Mouse (Mus musculus): ENCODE results near the gene Pcx. TPM values are rescaled to one million over a fixed set of nuclear protein-coding genes. Genes with fewer than 3 reads are reported as not detected.
A peak's percentile ranks its signal among the peaks of the same experiment; 100 is the strongest.

The Pcx gene
- total RNA-seq (2021), result 10 to 100 TPM; 22.7 to 34.8 TPM
- long read RNA-seq, experiment 1, full-length matches to known transcripts, result 32 of 52 reads
- long read RNA-seq, experiment 1, partial matches to known transcripts, result 11 of 52 reads
- long read RNA-seq, experiment 1, other reads (novel, unspliced or antisense), result 9 of 52 reads
- long read RNA-seq, experiment 2, full-length matches to known transcripts, result 58 of 87 reads
- long read RNA-seq, experiment 2, partial matches to known transcripts, result 15 of 87 reads
- long read RNA-seq, experiment 2, other reads (novel, unspliced or antisense), result 14 of 87 reads

- DNase-seq (ENCODE audit: low spot score in 2 of 2), result peak; percentile 94 to 97
These were observed at the start of gene Pcx for GRCm38 (mm10) chr19:4509986-4510963. Gene Pcx (plus strand): TSS chr19:4510472.

- no peak for DNase-seq (ENCODE audit: low spot score in 2 of 2)
These were observed 48.3 kb upstream of the Pcx start for GRCm38 (mm10) chr19:4461981-4462380.

DNA sequence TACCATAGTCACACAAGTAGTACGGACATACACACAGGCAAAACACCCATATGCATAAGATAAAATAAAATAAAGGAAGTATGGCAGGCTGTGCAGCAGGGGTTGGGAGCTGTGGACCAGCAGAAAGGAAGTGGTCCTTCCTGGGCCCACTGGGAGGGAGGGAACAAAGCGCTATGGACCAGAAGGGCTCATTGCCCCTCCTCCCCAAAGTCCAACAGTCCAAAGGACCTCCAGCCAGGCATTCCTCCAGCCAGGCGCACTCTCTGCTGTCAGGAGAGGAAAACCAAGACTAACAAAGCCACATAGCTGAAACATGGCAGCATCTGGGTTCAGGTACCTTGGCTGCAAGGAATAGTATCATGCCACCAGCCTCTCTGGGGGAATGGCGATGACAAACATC lies 45.6 kb upstream of the Pcx start:
- no peak for DNase-seq (ENCODE audit: low spot score in 2 of 2)

GRCm38 (mm10) chr19:4468363-4468762 lies 41.9 kb upstream of the Pcx start:
- DNase-seq (ENCODE audit: low spot score in 2 of 2), result no peak

DNA sequence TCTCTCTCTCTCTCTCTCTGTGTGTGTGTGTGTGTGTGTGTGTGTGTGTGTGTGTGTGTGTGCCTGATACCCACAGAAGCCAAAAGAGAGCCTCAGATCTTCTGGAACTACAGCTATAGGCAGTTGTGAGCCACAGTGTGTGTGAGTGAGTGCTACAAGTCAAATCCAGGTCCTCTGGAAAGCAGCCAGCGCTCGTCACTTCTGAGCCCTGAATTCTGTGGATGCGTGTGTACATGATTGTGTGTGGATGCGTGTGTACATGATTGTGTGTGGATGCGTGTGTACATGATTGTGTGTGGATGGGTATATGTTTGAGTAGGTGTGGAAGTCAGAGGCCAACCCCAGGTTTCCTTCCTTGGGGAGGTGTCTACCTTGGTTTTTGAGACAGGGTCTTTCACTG lies 36.7 kb upstream of the Pcx start:
- DNase-seq (ENCODE audit: low spot score in 2 of 2), result no peak

DNA sequence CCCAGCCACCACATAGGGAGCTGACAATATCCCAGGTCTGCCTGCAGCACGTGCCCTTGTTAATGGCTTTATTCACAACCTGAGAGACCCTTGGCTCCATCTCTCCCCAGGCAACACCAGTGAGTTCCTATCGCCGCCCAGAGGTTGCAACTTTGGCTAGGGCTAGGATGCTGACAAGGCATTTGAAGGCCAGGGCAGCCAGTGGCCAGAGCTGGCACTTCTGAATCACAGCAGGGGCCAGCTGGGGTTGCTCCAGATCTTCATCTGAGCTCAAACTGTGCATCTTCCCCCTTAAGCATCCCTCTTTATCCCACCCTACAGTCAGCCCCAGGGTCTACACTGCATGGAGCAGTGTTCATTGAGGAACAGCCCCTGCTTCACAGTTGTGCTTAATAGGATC lies 35.5 kb upstream of the Pcx start:
- no peak for DNase-seq (ENCODE audit: low spot score in 2 of 2)

DNA sequence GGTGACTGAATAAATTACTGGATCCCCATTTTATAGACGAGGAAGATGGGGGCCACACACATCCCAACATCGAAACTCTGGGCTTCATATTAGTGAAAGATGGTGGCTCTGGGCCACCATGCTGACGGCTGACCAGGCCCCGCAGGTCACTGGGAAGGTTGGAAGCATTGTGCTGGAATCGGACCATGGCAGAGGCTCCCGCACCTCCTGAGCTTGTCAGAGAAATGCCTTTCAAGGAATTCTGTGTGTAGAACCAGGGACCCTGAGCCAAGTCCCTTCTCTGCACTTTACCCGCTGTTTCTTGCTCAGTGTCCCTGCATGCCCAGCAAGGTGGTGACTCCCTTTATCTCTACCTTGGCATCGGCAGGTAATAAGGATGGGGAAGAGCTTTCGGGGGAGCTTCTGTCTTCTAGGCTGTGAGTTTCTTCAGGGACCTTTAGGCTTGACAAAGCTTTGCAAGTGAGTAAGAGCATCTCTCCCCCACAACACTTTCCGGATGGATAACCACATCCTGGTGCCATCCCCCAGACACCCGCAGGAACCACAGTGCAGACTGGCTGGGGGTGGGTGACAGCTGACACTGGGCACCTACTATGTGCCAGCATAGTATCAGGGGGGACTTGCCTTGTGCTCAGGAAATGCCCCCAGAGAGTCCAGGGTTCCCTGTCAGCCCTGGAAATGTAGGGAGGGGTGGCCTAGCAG lies 34.9 kb upstream of the Pcx start:
- DNase-seq (ENCODE audit: low spot score in 2 of 2), result no peak

GRCm38 (mm10) chr19:4476601-4477257 lies 33.5 kb upstream of the Pcx start:
- DNase-seq (ENCODE audit: low spot score in 2 of 2), result peak in 1 of 2 experiments; percentile 23

DNA sequence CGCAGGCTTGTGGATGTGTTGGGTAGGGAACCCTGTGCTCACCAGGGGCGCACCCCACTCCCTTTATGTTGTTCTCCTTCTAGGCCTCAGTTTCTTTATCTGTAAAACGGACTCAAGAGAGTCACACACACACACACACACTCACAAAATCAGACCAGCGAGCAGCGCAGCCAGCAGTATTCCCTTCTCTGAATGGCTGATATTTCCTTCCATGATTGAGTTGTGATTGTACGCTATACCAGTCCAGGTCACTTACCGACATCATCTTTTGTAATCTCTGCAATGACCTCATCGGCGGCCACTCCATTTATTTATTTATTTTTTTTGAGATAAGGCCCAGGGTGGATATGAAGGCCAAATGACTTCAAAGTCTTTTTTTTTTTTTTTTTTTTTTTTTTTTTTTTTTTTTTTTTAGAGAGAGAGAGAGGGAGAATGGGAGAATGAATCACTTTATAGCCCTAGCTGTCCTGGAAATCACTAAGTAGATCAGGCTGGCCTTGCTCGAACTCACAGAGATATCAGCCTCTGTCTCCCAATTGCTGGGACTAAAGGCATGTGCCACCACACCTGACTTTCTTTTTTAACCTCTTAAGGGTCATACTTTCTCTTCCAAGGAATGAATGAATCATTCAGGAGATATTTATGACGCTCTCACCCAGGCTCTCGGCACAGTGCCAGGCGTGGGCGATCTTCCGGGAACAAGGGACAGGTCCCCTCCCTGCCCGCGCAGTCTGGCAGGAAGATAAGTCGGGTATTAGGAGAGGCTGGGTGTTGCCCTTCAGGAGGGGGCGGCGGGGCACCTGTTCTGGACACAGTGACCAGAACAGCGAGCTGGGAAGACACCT lies 32.7 kb upstream of the Pcx start, which contains the start of gene Syt12:
Gene Syt12 (minus strand): TSS at position 103 of the 845 bp plus-strand sequence.
- peak in 1 of 2 experiments; percentile 23 for DNase-seq (ENCODE audit: low spot score in 2 of 2)

GRCm38 (mm10) chr19:4478190-4478516 lies 32.1 kb upstream of the Pcx start:
- DNase-seq (ENCODE audit: low spot score in 2 of 2), result no peak

GRCm38 (mm10) chr19:4480041-4480440 lies 30.2 kb upstream of the Pcx start:
- no peak for DNase-seq (ENCODE audit: low spot score in 2 of 2)

DNA sequence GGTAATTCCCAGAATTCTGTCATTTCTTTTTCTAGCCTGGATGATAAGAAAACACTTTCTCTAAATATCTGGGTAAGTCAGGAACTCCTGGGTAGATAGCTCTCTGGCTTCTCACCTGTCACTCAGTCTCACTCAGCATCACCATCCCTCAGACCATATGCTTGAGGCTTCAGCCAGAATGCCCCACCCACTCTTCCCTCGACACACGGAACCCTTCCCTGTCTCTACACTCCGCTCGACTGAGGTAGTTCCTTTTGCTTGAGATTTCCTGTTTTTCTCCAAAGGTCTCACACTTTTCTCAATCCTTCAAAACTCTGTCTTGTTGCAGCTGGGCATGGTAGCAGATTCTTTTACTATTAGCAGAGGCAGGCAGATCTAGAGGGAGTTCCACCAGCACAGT lies 28.9 kb upstream of the Pcx start:
- no peak for DNase-seq (ENCODE audit: low spot score in 2 of 2)

- DNase-seq (ENCODE audit: low spot score in 2 of 2), result no peak
These were observed 28.0 kb upstream of the Pcx start for GRCm38 (mm10) chr19:4482111-4482859.

DNA sequence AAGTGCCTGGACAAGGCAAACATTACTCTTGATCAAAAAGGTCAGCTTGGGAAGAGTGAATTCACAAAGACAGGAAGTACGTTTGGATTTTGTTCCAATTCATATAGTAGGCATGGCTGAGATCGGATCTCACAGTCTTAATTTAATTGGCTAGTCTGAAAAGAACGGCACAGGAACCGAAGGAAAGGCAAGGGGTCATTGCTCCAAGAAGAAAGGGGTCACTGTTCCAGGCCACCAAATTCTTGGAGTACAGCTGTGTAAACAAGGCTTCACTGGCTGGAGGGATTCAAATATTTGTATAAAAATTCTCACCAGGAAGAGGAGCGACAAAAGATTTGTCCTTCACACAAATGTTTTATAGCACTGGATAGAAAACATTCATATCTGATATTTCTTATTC lies 25.3 kb upstream of the Pcx start:
- DNase-seq (ENCODE audit: low spot score in 2 of 2), result no peak

- no peak for DNase-seq (ENCODE audit: low spot score in 2 of 2)
These were observed 22.4 kb upstream of the Pcx start for GRCm38 (mm10) chr19:4487877-4488276.

DNA sequence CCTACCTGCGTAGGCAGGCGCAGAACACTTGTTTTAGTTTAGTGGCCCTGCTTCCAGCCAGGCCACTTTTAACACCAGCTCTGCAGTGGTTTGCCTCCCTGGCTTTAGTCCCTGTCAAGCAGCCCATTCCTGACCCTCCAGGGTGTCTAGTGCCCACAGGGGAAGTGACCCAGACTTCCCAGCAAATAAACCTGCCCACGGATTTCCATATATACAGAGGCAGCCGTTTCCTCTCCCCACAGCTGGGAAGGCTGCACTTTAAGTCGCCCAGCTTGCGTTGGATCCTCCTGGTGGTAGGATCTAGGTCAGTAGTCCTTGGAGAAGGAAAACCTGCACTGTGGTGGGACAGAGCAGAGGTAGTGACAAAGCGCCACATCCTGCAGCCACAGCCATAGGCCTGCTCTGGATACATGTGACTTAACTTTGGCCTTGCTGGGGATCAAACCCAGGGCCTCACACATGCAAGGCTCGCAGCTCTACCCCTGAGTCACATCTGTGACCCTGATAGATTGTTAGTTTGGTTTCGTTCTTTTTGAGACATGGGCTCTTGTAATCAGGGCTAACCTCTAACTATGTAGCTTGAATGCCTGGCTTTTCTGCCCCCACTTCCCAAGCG lies 19.1 kb upstream of the Pcx start:
- no peak for DNase-seq (ENCODE audit: low spot score in 2 of 2)

DNA sequence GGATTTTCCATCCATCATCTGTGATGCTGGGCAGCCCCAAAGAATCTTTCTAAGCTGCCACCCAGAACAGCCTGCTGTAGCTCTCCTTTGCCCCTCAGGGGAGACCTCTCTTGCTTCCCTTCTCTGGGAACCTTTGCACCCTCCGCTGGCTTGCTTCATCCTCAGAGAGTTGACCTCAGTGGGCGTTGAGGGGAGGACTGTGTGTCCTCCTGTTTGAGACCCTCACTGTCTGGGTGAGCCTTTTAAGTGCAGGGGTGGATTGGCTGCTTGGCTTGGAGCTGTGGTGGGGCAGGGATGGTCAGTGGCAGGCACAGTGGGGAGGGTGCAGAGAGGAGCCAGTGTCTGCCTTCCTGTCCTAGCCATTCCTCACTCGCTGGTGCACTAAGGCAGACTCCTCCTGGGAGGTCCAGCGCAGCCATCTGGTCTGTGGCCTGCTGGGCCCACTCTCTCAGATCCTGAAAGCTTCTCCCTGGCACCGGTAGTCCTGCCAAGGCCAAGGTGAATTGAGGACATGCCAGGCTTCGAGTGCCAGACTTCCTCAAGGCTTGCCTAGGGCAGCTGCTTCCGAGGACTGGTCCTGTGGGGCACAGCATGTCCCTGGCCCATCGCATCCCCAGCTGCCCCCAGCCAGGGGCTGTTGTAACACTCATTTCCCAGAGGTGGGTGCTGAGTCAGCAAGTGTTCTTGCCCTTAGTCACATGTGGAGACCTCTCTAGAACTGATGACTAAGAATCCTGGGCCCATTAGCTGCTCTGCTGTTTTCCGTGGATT lies 17.6 kb upstream of the Pcx start:
- DNase-seq (ENCODE audit: low spot score in 2 of 2), result peak in 1 of 2 experiments; percentile 24

GRCm38 (mm10) chr19:4494707-4495106 lies 15.6 kb upstream of the Pcx start:
- DNase-seq (ENCODE audit: low spot score in 2 of 2), result no peak
